Mouse (Mus musculus): ENCODE measurements at regions not wholly inside any gene's neighbourhood (a gene's known extent, or its start where the extent isn't known, plus 50 kb on each side); places are given as distances from the start of the nearest gene placed in this dataset.

DNA sequence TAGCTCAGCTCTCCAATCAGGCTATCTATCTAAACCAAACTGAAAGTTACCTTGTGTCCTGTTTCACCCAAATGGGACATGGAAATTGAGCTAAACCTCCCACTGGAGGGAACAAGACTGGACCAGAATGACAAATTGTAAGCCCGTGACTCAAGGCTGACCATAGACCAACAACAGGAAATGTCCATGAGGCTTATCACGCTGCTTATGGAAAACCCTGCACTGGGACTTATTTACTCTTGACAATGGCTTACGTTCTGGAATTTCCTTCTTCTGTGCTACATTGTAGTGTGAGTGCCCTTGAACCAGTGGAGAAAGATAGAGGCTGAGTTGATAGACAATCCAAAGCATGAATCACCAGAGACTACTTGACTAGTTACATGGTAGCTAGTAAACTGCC lies 87.5 kb upstream of the Phactr1 start:
- ATAC-seq (ENCODE audit: low TSS enrichment): no peak

DNA sequence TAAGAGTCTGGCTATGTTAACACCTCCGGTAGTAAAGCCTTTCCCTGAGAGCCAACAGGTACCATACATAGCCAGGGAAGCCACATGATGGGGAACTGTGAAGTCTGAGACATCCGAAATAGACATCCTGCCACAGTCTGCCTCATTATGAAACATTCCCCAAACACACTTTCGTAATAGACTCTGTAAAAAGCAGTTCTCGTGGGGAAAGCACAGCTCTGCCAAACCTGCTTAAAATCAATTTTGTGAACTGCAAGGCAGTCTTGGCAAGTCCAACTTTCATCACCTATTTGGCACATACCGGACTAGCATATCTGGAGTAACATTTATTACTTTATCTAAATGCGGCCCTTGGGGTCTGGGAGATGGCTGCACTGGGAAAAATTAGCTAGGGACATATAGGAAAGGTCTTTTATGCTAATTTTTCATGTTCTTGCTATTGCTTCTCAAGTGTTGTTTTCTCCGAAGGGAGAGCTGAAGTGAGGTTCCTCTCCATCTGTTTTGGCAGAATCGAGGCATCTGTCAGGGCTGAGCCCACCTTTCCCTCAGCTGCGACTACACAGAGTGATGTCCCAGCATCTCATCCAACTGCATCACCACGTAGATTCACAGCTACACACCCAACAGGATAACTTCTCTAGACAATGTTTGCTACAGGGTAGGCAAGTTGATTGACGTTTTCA lies 86.8 kb upstream of the Phactr1 start:
- ATAC-seq (ENCODE audit: low TSS enrichment): peak; percentile 95

DNA sequence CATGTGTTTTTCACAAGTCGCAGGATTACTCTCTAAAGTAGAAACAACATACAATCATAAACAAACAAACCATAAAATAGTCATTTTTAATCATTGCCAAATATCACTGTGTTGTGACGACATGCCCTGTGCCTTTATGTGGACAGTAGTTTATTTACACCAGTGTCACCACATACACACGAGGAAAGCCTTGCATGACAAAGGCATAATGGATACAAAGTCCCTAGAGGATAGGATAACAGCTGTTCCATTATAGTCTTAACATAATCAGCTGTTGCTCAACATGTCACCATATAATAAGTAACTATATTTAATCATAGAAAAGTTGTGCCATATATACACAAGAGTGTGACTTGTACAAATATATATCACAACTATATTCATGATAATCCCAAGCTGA lies 85.2 kb upstream of the Phactr1 start:
- no peak for ATAC-seq (ENCODE audit: low TSS enrichment)

DNA sequence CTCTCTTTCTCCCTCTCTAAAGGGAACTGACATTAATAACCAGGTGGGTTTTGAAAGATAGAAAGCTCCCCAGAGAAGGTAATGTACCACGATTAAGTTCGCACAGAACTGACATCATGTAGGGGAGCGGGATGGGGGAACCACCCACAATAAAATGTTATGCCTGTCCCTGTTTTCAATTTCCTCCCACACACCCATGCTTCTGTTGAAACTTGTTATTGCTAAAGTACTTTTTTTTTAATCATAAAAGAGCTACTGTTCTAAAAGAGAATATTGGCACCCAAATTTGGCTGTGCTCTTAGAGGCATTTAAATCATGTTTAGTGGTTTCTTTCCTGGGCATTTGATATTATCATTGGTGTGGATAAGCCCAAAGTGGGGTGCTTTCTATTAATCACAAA lies 82.6 kb upstream of the Phactr1 start:
- 0 out of 2 replicates have a peak, but pooled peaks have one; percentile 21 for ATAC-seq (ENCODE audit: low TSS enrichment)

DNA sequence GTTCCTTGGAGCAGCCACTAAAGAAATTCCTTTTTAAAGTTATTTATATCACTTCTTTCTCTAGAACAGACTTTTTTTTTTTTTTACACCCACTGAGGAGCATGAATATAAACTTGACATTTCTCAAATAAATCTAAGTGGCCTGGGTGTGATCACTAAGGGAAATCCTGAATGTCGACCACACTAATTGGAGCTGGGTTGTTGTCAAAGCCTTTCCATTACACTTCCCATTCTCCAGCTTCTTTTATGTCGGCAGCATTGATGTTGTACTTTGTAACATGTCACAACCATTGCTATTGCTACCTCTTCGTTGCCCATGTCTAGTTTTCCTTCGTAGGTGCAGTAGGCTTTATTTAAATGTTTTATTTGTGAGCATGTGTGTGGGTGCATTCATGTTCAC lies 77.1 kb upstream of the Phactr1 start:
- ATAC-seq (ENCODE audit: low TSS enrichment): peak; percentile 70

DNA sequence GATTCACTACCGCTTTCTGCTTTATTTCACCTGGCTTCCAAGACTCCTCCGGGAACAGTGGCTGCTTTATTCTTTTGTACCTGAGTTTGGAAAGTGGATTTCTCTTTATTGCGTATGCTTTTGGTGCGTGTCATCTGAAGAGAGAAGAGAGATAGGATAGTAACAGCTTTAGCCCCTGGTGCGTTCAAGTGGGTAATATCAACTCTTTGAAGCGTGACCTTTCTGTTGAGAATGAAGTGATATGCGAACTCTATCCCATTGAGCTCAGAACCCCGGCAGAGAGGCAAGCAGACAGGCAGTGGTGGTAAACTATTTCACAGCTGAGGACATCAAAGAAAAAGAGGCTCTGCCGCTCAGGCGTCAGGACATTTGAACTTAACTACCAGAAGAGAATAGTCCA lies 72.7 kb upstream of the Phactr1 start:
- no peak for ATAC-seq (ENCODE audit: low TSS enrichment)

DNA sequence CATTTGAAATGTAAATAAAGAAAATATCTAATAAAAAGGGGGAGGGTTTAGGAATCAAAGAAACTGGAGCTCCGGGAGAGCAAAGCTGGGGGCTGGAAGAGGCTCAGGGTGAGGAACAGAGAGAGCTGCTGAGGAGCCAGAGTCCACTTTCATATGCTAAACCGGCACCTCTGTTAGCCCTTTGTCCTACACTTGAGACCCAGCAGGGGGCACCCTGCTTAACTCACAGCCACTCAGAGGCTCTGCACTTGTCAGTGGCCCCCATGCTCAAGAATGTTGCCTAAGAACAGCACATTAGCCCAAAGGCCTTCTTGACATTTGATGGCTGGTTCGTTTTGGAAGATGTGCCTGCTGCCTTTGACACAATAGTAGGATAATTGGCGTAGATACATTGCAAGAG lies 71.5 kb upstream of the Phactr1 start:
- no peak for ATAC-seq (ENCODE audit: low TSS enrichment)

DNA sequence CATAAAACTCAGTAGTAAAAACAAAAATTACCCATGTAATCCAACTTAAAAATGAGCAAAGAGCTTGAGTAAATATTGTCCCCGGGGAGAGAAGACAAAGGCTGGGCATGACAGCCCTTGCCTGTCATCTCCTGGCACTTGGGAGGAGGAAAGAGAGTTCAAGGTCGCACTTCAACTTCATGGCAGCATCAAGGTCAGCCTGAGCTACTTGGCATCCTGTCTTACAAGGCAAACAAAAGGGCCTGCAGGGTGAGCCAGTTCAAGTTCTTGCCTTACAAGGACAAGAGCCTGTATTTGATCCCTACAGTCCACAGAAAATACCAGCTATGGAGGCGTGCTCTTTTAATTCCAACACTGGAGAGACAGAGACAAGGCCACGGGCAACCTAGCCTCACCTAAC lies 67.1 kb upstream of the Phactr1 start:
- no peak for ATAC-seq (ENCODE audit: low TSS enrichment)

DNA sequence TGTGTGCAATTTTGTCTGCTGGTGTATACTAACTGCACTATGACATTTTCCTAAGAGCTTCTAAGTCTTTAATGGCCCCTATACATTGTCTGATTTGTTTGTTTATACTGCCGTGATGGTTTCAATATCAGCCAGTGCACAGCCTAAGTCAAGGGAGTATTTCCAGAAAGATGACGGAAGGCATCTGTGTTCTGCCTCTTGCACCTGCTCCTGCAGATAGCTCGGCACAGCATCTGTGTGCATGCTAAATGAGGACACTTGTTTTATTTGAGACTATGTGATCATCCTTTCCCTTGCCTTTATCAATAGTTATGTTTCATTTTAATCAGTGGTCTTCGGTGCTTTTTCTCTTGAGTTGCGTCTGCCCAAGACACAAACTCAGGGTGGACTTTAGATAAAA lies 64.6 kb upstream of the Phactr1 start:
- peak; percentile 45 for ATAC-seq (ENCODE audit: low TSS enrichment)

DNA sequence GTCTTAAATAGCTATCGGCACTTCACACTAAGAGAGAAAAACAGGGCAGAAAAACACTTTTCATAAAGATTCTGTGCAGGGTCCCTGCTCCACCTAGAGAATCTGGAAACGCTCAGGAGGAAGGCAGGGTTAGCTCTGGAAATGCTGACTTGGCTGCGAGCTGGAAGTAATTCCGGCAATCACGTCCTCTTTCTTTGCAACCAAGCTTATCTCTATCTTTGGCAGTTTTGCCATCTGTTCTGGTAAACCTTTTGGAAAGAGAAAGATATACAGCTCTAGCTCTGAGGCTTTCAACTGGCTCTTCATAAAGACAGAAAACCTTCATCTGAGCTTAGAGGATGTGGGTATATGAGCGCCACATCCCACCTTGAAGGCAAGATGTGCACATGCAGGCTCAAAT lies 63.2 kb upstream of the Phactr1 start:
- ATAC-seq (ENCODE audit: low TSS enrichment): peak; percentile 87

DNA sequence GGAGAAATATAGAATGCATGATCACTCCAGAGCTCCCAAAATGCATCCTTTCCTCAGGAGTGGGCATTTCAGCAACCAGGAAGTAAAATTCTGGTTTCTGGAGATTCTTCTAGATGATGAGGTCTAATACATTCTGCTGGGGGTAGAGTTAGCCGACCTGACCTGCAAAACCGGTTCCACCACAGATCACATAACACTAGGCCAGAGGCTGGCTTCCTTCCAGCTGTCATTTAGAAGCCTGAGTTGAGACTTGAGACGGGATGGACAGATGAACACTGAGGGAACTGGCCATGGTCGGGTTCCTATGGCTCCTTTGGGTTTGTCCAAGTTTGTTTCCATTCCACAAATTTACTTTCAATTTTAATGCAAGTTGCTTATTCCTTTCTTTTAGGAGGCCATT lies 62.6 kb upstream of the Phactr1 start:
- no peak for ATAC-seq (ENCODE audit: low TSS enrichment)

DNA sequence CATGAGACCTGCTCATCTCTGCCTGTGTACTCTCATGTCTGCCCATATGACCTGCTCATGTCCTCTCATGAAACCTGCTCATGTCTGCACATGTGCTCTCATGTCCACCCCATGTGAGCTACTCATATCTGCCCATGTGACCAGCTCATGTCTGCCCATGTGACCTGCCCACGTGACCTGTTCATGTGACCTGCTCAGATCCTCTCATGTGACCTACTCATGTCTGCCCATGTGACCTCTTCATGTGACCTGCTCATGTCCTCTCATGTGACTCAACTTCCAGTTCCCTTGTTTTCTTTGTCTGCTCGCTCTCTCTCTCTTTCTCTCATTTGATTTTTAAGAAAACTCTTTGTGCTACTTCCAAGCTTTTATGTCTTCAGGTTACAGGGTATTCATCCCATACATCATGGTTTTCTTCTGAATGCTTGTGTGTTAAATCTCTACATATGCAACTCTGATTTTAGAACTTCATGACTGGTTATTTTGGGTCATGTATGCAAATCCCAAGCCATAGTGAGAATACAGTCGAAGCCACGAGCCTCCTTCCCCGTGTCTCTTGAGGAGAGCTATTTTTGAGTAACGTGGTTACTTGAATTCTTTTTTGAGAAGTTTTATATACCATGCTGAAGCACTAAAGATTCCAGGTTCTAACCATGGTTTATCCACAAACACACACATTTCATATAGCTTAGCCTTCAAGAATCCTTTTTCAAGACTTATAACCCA lies 60.7 kb upstream of the Phactr1 start:
- peak; percentile 53 for ATAC-seq (ENCODE audit: low TSS enrichment)

DNA sequence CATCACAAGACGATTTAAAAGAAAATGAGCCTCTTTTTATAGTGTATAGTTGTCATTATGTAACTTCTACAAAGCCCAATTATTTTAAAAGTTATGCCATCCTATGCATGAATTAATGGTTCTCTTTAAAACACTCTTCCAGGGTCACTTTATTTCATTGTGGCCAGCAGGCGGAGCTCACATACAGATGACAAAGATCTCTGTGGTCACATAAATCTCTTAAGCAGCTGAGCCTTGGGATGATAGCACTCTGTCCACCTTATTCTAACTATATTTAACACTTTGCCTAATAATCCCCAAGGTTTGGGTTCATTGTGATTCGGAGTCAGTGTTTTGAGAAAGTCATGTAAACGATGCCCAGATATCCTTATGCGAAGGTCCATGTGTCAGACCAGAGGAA lies 56.9 kb upstream of the Phactr1 start:
- ATAC-seq (ENCODE audit: low TSS enrichment): peak; percentile 83

Data from frontal cortex, adult (tissue).